Mouse (Mus musculus) right cerebral cortex, postnatal 36 days (tissue): ENCODE results near the gene Rasal3.

Source experiments
- DNase-seq, 2 experiments: peaks; one replicate each; pipeline ENCODE4 v3.0.0; 2022; ENCODE audit warnings: low spot score in 2 of 2, mixed read lengths in 1 of 2

Gene Rasal3

DNA sequence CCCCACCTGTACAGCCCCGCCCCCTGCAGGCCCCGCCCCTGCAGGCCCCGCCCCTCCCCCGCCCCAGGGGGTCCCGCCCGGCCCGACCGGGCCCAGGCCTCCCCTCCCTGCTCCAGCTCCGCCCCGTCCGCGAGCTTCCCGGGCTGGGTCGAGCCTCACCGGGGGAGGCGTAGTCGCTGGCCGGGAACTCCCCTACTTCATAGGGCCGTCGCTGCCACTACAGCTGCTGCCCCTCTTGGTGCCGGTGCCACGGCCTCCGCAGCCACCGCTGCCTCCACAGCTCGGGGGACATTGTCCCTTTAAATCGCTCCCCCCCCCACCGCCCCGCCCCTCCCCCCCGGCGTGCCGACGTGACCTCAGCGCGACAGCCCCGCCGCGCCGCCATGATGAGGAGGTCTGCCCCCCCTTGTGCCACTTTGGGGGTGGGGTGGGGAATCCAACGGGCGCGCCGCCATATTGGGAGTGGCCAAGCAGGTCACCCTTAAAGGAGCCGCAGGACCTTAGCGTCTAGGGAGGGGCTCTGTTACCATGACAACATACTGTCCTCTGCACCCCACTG, 14.2 kb downstream of the Rasal3 start, which contains the start of gene Wiz:
TSS of gene Wiz (minus strand) at position 339 of the 559 bp plus-strand sequence.
- DNase-seq: peak; percentile 90 to 91

GRCm38 (mm10) chr17:32388370-32389100, 14.8 kb downstream of the Rasal3 start:
- no peak for DNase-seq

DNA sequence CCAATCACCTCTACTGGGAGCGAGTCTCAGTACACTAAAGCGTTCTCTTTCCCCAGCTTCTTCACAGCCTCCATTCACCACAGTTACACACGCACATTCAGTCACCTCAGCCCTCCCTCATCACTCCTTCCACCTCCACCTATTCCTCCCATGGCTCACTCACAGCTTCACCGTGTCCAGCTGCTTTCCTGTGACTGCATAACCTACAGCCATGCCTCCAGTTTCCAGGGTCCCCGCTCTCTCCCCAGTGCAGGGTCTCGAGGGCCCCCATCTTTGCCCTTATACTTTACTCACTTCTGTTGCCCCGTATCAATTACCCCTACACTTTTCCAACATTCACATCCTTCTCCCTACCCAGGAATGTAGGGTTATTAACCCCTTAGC, 15.4 kb downstream of the Rasal3 start:
- no peak for DNase-seq

- no peak for DNase-seq
Observed at GRCm38 (mm10) chr17:32386659-32387432, 16.5 kb downstream of the Rasal3 start.

GRCm38 (mm10) chr17:32383661-32384060, 19.7 kb downstream of the Rasal3 start:
- DNase-seq: no peak

- no peak for DNase-seq
Observed at GRCm38 (mm10) chr17:32382576-32382975, 20.8 kb downstream of the Rasal3 start.

GRCm38 (mm10) chr17:32378786-32379185, 24.6 kb downstream of the Rasal3 start:
- DNase-seq: no peak

DNA sequence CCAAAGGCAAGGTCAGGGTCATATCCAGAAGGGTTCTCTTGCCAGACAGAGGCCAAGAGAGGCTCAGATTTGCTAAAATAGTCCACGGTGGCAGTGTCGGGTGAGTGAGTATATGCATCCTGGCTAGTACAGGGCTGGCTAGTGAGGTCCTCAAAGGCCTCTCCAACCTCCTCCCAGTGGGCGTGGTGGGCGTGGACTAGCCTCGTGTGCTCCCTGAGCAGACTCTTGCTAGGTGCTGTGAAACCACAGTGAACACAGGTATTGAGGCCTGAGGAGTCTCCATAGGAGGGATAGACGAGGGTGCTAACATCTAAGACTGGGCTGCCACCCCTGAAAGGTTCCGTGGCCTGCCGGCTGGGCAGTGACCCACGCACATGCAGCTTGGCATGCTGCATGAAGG, 26.2 kb downstream of the Rasal3 start:
- no peak for DNase-seq

- no peak for DNase-seq
Observed at GRCm38 (mm10) chr17:32376475-32376874, 26.9 kb downstream of the Rasal3 start.

GRCm38 (mm10) chr17:32368991-32369578, 34.3 kb downstream of the Rasal3 start:
- no peak for DNase-seq

GRCm38 (mm10) chr17:32367706-32368105, 35.7 kb downstream of the Rasal3 start:
- DNase-seq: no peak

DNA sequence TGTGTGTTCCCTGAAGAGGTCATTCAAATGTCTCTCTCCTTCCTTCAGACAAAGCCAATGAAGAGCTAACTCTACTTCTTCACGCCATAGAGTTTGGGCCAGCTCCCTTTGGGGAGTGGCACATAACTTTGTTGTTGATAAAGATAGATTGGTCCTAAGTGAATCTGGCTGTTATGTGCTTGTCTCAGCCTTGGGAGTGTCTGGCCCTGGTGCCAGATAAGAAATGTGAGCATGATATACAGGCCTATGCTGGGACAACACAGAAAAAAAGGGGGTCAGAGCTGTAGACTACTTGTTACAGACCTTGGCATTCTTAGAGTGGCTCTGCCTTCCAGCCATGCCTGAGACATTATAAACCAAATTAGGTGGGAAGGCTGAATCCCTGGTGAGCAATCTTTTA, 38.1 kb downstream of the Rasal3 start:
- no peak for DNase-seq

DNA sequence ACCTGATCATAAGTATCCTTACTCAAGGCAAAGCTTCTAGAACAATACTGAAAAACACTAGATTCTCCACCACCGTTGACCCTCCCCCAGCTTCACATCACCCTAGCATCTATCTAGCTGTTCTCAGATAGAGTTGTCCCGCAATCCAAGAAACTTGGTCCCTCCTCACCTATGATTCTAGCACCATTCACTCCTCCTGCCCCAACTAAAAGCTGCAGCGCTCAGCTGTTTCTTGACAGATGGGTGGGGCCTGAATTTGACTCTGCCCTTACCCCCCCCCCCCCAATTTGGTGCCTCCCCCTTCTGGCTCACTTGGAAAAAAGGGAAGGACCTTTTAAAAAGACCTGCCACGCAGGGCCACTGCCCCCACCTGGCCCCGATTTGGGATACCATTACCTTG, 38.5 kb downstream of the Rasal3 start:
- no peak for DNase-seq

DNA sequence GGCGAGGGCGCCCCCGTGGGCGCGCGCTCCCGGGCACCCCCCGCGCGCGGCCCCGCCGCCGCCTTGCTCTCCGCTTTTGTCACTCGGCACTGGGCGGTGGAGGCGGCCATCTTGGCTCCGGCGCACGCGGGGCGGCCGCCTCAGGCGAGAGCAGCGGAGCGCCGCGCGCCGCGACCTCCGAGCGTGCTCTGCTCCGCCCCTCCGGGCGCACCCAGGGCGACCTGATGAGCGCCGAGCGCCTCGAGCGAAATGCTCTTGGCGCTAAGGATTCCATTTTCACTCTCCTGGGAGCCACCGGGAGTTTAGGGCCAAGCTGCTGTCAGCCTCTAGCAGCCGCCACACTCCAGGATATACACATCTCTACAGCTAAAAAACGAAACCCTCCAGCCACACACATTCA, 39.1 kb downstream of the Rasal3 start:
- peak; percentile 83 to 84 for DNase-seq

DNA sequence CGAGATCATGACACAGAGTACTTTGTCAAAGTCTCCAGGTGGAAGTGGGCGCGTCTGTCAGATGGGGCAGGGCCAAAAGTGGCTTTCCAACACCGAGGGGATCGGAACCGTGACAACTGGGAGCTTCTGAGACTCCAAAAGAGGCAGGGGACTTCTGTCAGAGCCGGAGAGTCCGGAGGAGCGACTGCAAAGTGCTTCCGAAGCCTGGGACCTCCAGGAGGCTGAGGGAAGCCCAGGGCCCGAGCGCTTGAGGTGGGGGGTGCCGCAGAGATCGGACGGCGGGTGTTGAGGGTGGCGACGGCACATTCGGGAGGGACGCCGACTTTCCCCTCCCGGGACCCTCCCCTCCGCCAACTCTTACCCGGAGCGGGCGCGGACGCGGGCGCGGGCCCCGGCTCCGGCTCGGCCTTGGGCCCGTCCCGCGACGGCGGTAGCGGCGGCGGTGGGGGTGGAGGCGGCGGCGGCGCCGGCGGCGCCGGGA, 39.5 kb downstream of the Rasal3 start:
- no peak for DNase-seq

DNA sequence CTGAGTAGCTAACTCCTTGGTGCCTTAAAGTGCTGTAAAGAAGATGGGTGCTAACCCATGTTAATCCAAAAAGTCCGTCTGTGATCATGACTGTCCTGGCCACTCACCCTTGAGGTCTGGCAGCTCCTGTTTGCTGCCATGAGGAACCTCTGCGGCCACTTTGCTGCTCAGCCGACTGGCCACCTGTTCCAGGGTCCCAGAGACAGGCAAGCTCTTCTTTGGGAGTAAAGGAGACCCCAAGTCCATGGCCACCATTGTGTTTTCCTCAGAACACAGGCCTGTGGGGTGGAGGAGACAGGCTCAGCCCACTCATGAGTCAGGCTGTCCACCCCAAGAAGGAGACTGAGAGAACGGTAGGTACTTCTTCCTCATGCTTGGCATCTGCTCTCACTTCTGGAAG, 40.7 kb downstream of the Rasal3 start:
- no peak for DNase-seq

- no peak for DNase-seq
Observed at GRCm38 (mm10) chr17:32359928-32360327, 43.5 kb downstream of the Rasal3 start.

GRCm38 (mm10) chr17:32358943-32359340, 44.4 kb downstream of the Rasal3 start:
- DNase-seq: no peak

DNA sequence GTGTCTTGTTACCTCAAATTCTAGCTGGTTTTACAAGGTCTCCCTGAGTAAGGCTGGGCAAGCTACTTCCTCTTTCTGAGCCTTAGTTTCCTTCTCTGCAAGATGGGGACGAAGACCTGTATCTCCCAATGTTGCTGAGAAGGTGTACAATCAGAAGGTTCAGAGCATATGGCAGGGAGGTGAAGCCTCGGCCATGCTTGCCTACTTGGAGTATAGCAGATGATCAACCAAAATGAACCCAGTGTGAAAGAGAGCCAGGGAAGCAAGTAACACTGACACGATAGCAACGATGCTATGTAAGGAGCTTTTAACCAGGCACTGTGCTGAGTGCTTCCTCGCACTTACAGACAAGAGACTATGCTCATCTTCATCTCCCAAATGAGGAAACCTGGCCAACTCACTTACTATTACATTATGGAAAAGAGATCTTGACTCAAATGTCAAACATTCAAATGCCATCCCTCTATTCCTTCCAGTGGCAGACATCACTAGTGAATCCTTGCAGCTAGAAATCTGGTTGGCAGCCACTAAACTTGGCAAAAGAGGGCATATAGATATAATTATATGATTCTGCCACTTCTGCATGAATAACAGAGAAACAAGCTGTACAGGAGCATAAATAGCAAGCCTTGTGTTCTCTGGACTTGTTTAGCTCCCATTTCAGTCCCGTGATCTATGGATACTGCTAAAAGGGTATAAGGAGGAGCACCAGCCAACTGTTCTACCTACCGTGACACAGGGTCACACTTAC, 45.0 kb downstream of the Rasal3 start:
- no peak for DNase-seq

DNA sequence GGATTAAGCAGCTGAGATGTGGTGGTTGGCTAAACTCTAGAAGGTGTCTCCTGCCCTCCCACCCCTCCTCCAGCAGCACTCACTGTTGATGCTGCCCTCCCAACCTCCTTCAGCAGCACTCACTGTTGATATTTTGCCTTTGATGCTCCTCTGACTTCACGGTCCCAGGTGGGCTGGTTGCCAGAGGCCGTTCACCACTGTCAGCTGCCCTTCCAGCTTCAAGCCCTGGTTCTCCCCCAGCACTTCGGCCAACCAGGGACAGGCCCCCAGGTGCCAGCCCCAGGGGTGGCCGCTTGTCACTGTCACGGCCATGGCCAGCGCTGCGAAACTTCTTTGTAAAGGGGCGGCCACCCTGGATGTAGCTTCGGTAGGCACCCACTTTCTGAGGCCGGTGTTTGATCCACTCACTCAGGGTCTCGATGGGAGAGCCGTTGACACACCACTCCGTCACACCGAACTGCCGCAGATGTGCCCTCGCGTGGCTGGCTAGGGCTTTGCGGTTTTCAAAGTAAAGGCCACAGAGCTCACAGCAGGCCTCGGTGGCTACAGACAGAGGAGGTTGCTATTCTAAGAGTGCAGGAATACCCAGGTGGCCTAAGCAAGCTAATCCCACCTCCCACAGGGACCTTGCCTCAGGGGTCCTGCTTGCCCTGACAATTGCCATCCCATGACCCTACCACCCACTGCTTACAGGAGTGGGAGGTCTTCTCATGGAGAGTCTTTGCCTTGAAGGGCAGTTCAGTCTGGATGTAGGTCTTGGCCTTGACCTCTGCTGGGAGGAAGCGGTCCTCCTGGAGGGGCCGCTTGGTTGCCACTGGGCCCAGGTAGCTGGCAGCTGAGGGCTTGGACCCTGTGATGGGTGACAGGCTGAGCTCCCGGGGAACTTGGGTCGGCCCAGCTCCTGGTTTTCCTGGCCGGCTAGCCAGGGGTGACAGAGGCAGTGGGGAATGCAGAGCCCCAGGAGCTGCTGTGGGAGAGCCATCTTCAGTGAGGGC, 46.3 kb downstream of the Rasal3 start:
- DNase-seq: no peak
